Mouse (Mus musculus): ENCODE measurements around the gene Schip1. TPM values are rescaled to one million over a fixed set of nuclear protein-coding genes. Genes with fewer than 3 reads are reported as not detected.

Gene Schip1
- polyA plus RNA-seq, 1 experiment from 2014 or later, result 152 TPM

DNA sequence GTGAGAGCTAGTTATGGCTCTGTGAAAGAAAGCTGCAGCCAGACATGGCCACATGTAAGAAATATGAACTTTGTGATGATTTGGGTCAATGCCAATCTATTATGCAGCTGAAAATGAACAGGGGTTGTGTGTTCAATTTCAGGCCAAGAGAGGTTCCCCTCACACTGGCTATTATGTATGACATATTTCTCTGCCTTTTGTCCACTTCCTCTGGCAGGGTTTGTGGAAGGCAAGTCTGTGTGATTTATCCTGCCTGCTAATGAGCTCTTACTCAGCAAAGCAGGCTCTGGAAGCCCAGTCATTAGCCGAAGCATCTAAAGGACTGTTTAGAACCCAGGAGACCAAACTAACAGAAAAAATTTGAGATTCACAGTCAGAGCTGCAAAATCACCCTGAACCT lies 113.6 kb downstream of the Schip1 start:
- no peak overlapping the region for H3K4me3 ChIP-seq (replicated peaks; ENCODE audit: low read depth, low read length)
- H3K27me3 ChIP-seq (ENCODE audit: control insufficient read depth, insufficient read depth, low read length), result no peaks in the 10 kb centered on the region
- no peak overlapping the region for H3K9ac ChIP-seq (replicated peaks; ENCODE audit: low read length)
- no peaks in the 10 kb centered on the region for H3K4me1 ChIP-seq (ENCODE audit: control insufficient read depth, insufficient read depth, low read length)
- 77% methylated on average over 1 of the region's 1 CpGs for WGBS
- DNase-seq (no peak), ATAC-seq (ENCODE audit: low FRiP score, low TSS enrichment) (no peak)
- no peak overlapping the region for H3K4me2 ChIP-seq (ENCODE audit: low read length)
- no peaks in the 10 kb centered on the region for H3K9me3 ChIP-seq (ENCODE audit: control insufficient read depth, low read length)
- no peak overlapping the region for H3K27ac ChIP-seq (replicated peaks; ENCODE audit: low read depth, low read length)
- H3K36me3 ChIP-seq (ENCODE audit: control insufficient read depth, insufficient read depth, low read length), result no peaks in the 10 kb centered on the region

DNA sequence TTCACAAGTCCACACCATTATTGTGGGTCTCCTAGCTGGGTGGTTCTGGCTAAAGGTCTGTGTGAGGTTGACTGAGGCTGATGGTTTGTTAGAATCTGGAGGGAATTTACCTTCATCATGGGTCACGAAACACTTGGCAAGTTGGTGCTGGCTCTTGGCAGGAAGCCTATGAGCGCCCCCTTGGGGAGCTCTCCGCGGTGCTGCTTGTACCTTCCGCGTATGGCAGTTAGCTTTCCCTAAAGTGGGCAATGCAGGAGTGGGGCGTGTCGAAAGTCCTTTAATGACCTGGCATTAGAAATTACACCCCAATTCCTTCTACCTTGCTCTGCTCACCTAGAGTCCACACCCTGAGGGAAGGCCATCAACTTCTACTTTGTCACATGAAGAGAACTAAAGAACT lies 122.9 kb downstream of the Schip1 start:
- Histone ChIP-seq H3K27ac (replicated peaks; ENCODE audit: low read depth, low read length) (no peak overlapping the region), H3K9ac (replicated peaks; ENCODE audit: low read length) (no peak overlapping the region), H3K9me3 (ENCODE audit: control insufficient read depth, low read length) (no peaks in the 10 kb centered on the region), H3K27me3 (ENCODE audit: control insufficient read depth, insufficient read depth, low read length) (no peaks in the 10 kb centered on the region), H3K36me3 (ENCODE audit: control insufficient read depth, insufficient read depth, low read length) (no peaks in the 10 kb centered on the region), H3K4me1 (ENCODE audit: control insufficient read depth, insufficient read depth, low read length) (no peaks in the 10 kb centered on the region), H3K4me3 (replicated peaks; ENCODE audit: low read depth, low read length) (no peak overlapping the region), H3K4me2 (ENCODE audit: low read length) (no peak overlapping the region)
- 60% methylated on average over 8 of the region's 8 CpGs for WGBS
- DNase-seq (no peak), ATAC-seq (ENCODE audit: low FRiP score, low TSS enrichment) (no peak)

DNA sequence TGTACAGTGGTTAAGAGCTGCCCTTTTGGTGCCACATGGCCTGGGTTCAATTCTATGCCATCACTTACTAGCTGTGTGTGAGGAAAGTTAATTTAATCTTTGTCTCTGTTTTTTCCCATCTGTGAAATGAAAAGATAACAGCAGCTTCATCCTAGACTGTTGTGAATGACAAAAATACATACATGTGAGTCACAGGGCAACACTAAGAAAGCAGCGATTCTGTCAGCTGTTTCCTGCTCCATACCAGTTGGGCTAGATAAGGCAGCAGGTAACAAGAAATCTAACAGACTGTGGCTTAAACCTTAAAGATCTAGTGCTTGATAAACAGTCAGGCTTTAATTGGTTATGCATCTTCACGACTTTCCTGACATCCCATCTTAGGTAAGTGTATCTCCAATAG lies 124.5 kb downstream of the Schip1 start:
- Histone ChIP-seq H3K27me3 (ENCODE audit: control insufficient read depth, insufficient read depth, low read length) (no peaks in the 10 kb centered on the region), H3K9ac (replicated peaks; ENCODE audit: low read length) (no peak overlapping the region), H3K4me2 (ENCODE audit: low read length) (no peak overlapping the region), H3K4me3 (replicated peaks; ENCODE audit: low read depth, low read length) (no peak overlapping the region), H3K9me3 (ENCODE audit: control insufficient read depth, low read length) (no peaks in the 10 kb centered on the region), H3K27ac (replicated peaks; ENCODE audit: low read depth, low read length) (no peak overlapping the region), H3K4me1 (ENCODE audit: control insufficient read depth, insufficient read depth, low read length) (no peaks in the 10 kb centered on the region), H3K36me3 (ENCODE audit: control insufficient read depth, insufficient read depth, low read length) (no peaks in the 10 kb centered on the region)
- DNase-seq (no peak), ATAC-seq (ENCODE audit: low FRiP score, low TSS enrichment) (no peak)
- 84% methylated on average over 2 of the region's 2 CpGs for WGBS

DNA sequence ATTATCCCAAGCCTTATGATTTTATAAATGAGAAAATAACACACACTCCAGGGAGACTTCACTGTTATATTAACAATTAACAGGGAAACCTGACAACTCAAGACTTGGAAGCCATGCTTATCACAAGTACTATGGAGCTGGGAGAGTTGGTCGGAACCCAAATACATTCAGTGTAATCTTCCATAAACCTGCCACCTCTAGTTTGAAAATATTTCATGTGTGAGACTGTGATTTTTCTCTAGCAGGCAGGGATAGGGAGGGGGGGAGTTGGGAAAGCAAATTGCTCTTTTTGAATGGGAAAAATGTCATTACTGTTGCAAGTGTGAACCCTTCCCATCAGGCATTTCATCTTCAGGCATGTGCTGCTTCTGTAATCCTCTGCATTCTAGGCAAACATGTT lies 132.3 kb downstream of the Schip1 start:
- H3K9me3 ChIP-seq (ENCODE audit: control insufficient read depth, low read length), result no peaks in the 10 kb centered on the region
- DNase-seq, result no peak
- no peak for ATAC-seq (ENCODE audit: low FRiP score, low TSS enrichment)
- H3K4me3 ChIP-seq (replicated peaks; ENCODE audit: low read depth, low read length), result no peak overlapping the region
- no peaks in the 10 kb centered on the region for H3K27me3 ChIP-seq (ENCODE audit: control insufficient read depth, insufficient read depth, low read length)
- no peak overlapping the region for H3K9ac ChIP-seq (replicated peaks; ENCODE audit: low read length)
- 87% methylated on average over 1 of the region's 1 CpGs for WGBS
- no peaks in the 10 kb centered on the region for H3K36me3 ChIP-seq (ENCODE audit: control insufficient read depth, insufficient read depth, low read length)
- 0 out of 2 replicates have a peak, but pooled peaks cover 2% of the 10 kb centered on the region for H3K4me1 ChIP-seq (ENCODE audit: control insufficient read depth, insufficient read depth, low read length)
- no peak overlapping the region for H3K4me2 ChIP-seq (ENCODE audit: low read length)
- no peak overlapping the region for H3K27ac ChIP-seq (replicated peaks; ENCODE audit: low read depth, low read length)

DNA sequence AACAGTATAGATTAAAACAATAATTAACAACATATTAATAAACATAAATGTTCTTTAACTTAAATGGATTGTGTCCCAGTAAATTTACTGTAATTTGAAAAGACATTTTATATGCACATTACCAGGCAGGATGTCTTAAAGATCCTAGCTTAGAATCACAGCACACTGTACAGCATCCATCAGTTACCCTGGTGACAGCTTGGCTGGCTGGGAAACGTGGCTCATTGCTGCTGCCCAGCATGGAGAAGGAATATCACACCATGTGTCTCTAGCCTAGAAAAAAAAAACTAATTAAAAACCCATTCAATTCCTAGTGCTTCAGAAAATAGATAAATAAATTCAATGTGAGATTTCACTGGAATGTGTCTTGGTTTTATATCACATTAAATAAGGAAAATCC lies 136.6 kb downstream of the Schip1 start:
- DNase-seq (peak; percentile 28), ATAC-seq (ENCODE audit: low FRiP score, low TSS enrichment) (no peak)
- no peak overlapping the region for H3K4me2 ChIP-seq (ENCODE audit: low read length)
- H3K27ac ChIP-seq (replicated peaks; ENCODE audit: low read depth, low read length), result no peak overlapping the region
- no peak overlapping the region for H3K4me3 ChIP-seq (replicated peaks; ENCODE audit: low read depth, low read length)
- no peak overlapping the region for H3K9ac ChIP-seq (replicated peaks; ENCODE audit: low read length)
- no peaks in the 10 kb centered on the region for H3K27me3 ChIP-seq (ENCODE audit: control insufficient read depth, insufficient read depth, low read length)
- peaks cover 10% of the 10 kb centered on the region; the same call in 1 of the 2 replicates for H3K4me1 ChIP-seq (ENCODE audit: control insufficient read depth, insufficient read depth, low read length)
- 15% methylated on average over 1 of the region's 1 CpGs for WGBS
- H3K36me3 ChIP-seq (ENCODE audit: control insufficient read depth, insufficient read depth, low read length), result no peaks in the 10 kb centered on the region
- H3K9me3 ChIP-seq (ENCODE audit: control insufficient read depth, low read length), result no peaks in the 10 kb centered on the region

DNA sequence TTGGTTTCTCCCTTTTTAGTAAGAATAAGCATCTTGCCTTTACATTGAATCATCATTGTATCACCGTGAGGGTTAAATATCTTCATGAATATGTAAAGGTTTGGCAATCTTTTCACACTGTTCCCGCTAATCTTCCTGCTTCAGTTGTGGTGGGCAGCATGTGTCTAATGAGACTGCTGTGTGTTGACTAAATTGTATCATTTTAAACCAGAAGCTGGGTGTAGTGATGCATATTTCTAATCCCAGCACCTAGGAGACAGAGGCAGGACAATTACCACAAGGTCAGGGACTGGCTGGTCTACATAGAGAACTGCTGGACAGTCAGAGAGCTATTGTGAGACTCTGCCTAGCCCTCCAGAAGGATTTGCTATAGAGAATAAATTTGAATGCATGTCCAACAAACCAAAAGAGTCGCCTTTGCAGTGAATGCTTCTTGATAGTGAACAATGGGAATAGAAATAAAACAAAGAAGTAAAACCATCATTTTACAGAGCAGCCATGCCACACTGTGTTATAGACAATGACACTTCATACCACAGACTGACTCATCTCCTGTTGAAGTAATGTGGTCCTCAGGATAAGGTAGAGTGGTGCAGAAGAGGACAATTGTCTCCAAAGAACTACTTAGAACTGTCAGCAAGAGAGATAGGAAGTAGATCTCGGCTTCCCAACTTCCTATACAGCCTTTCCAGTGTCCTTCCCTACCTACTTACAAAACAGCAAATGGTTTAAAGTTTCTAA lies 137.7 kb downstream of the Schip1 start:
- Histone ChIP-seq H3K4me1 (ENCODE audit: control insufficient read depth, insufficient read depth, low read length) (peaks cover 10% of the 10 kb centered on the region; the same call in 1 of the 2 replicates), H3K4me2 (ENCODE audit: low read length) (no peak overlapping the region), H3K36me3 (ENCODE audit: control insufficient read depth, insufficient read depth, low read length) (no peaks in the 10 kb centered on the region), H3K4me3 (replicated peaks; ENCODE audit: low read depth, low read length) (no peak overlapping the region), H3K9ac (replicated peaks; ENCODE audit: low read length) (no peak overlapping the region), H3K9me3 (ENCODE audit: control insufficient read depth, low read length) (no peaks in the 10 kb centered on the region), H3K27me3 (ENCODE audit: control insufficient read depth, insufficient read depth, low read length) (no peaks in the 10 kb centered on the region), H3K27ac (replicated peaks; ENCODE audit: low read depth, low read length) (0 out of 2 replicates have a peak overlapping the region, but pooled peaks have one; percentile 20)
- ATAC-seq (ENCODE audit: low FRiP score, low TSS enrichment) (0 out of 2 replicates have a peak, but pooled peaks have one; percentile 48), DNase-seq (peak; percentile 37)
- WGBS, result 14% methylated on average over 4 of the region's 4 CpGs

DNA sequence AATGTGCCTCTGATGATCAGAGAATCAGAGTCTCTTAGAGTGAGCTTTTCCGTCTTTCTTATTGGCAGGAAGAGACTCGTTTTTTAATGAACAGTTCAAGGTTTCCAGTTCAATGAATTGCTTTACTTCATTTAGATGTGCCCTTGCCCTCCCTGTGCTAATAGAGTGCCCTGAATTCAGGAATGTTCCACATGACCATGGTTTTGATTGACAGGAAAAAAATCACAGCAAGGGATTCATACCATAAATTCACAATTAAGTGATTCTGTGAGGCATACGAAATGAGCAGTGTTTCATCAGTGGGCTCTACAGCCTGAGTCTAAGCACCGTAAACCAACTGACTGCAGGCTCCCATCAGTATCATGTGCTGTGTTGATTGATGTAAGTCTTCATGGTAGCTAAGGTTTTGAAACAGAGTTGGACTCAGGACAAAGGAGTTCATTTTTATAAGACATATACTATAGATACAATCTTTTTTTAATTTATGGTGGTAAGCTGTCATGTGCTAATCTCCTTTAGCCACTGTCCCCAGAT lies 139.4 kb downstream of the Schip1 start:
- no peak for DNase-seq
- no peak for ATAC-seq (ENCODE audit: low FRiP score, low TSS enrichment)
- WGBS, result 53% methylated on average over 4 of the region's 4 CpGs
- no peak overlapping the region for H3K4me3 ChIP-seq (replicated peaks; ENCODE audit: low read depth, low read length)
- H3K4me2 ChIP-seq (ENCODE audit: low read length), result no peak overlapping the region
- H3K9me3 ChIP-seq (ENCODE audit: control insufficient read depth, low read length), result no peaks in the 10 kb centered on the region
- peaks cover 10% of the 10 kb centered on the region; the same call in 1 of the 2 replicates for H3K4me1 ChIP-seq (ENCODE audit: control insufficient read depth, insufficient read depth, low read length)
- H3K27ac ChIP-seq (replicated peaks; ENCODE audit: low read depth, low read length), result no peak overlapping the region
- H3K27me3 ChIP-seq (ENCODE audit: control insufficient read depth, insufficient read depth, low read length), result no peaks in the 10 kb centered on the region
- H3K36me3 ChIP-seq (ENCODE audit: control insufficient read depth, insufficient read depth, low read length), result no peaks in the 10 kb centered on the region
- H3K9ac ChIP-seq (replicated peaks; ENCODE audit: low read length), result no peak overlapping the region

DNA sequence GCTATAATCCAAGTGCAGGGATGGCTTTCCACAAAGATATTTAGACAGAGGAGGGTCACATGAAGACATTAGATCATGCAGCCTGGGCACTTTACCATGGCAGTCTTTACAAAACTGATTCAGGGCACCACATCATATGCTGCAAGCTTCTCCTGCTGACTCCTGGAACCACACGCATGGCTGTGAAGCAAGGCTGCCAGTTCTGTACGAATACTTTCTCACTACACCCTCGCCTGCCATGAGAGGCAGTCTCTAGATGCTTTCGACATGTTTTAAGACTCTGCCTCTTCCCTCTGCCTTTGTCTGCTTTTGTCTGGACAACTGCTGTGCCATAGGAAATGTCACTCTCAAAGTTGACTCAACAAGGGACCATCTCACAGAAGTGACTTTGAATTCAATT lies 145.8 kb downstream of the Schip1 start:
- ATAC-seq (ENCODE audit: low FRiP score, low TSS enrichment), result no peak
- Histone ChIP-seq H3K36me3 (ENCODE audit: control insufficient read depth, insufficient read depth, low read length) (no peaks in the 10 kb centered on the region), H3K4me1 (ENCODE audit: control insufficient read depth, insufficient read depth, low read length) (no peaks in the 10 kb centered on the region), H3K4me3 (replicated peaks; ENCODE audit: low read depth, low read length) (no peak overlapping the region), H3K9me3 (ENCODE audit: control insufficient read depth, low read length) (no peaks in the 10 kb centered on the region), H3K4me2 (ENCODE audit: low read length) (no peak overlapping the region), H3K27me3 (ENCODE audit: control insufficient read depth, insufficient read depth, low read length) (no peaks in the 10 kb centered on the region), H3K9ac (replicated peaks; ENCODE audit: low read length) (no peak overlapping the region), H3K27ac (replicated peaks; ENCODE audit: low read depth, low read length) (no peak overlapping the region)
- WGBS, result 78% methylated on average over 4 of the region's 4 CpGs
- no peak for DNase-seq

DNA sequence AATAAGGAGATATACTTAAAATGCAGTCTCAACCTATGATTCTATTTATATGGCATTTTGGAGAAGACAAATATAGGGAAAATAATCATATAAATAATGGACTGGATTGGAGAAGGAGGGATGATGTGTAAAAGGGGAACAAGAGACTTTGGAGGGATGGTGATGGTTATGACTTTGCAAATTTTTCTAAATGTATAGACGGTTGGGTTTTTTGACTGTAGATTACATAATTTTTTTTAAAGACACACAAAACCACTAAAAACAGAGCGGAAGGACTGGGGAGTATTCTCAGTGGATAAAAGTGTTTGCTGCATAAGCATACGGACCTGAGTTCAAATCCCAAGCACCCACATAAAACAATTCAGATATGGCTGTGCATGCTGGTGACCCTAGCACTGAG lies 156.8 kb downstream of the Schip1 start:
- no peak for DNase-seq
- no peaks in the 10 kb centered on the region for H3K9me3 ChIP-seq (ENCODE audit: control insufficient read depth, low read length)
- H3K4me2 ChIP-seq (ENCODE audit: low read length), result no peak overlapping the region
- no peaks in the 10 kb centered on the region for H3K27me3 ChIP-seq (ENCODE audit: control insufficient read depth, insufficient read depth, low read length)
- no peaks in the 10 kb centered on the region for H3K36me3 ChIP-seq (ENCODE audit: control insufficient read depth, insufficient read depth, low read length)
- WGBS, result 97% methylated on average over 3 of the region's 3 CpGs
- ATAC-seq (ENCODE audit: low FRiP score, low TSS enrichment), result no peak
- H3K4me1 ChIP-seq (ENCODE audit: control insufficient read depth, insufficient read depth, low read length), result no peaks in the 10 kb centered on the region
- H3K4me3 ChIP-seq (replicated peaks; ENCODE audit: low read depth, low read length), result no peak overlapping the region
- no peak overlapping the region for H3K9ac ChIP-seq (replicated peaks; ENCODE audit: low read length)
- H3K27ac ChIP-seq (replicated peaks; ENCODE audit: low read depth, low read length), result no peak overlapping the region
